Mouse (Mus musculus) gonadal fat pad, adult 2 months (tissue): ENCODE results near the gene Chst5. TPM values are rescaled to one million over a fixed set of nuclear protein-coding genes. Genes with fewer than 3 reads are reported as not detected.
A peak's percentile ranks its signal among the peaks of the same experiment; 100 is the strongest.
"Not testable (repeated sequence)": the region's sequence is repeated elsewhere in the genome, so short reads cannot be mapped to it uniquely, and the experiment has no call there.

ENCODE experiments used
- DNase-seq: peaks from one replicate; pipeline ENCODE4 v3.0.0-alpha.2; 2012; ENCODE audit warnings: low read depth
- polyA plus RNA-seq: library from polyadenylated mRNA; depleted of rRNA; stranded (reverse); fragments of >200 nt; gene quantifications from 2 replicates; pipeline ENCODE4 v1.2.3, GENCODE M21; 2012; rRNA removed

Gene Chst5
- polyA plus RNA-seq, 1 experiment, result not detected

DNA sequence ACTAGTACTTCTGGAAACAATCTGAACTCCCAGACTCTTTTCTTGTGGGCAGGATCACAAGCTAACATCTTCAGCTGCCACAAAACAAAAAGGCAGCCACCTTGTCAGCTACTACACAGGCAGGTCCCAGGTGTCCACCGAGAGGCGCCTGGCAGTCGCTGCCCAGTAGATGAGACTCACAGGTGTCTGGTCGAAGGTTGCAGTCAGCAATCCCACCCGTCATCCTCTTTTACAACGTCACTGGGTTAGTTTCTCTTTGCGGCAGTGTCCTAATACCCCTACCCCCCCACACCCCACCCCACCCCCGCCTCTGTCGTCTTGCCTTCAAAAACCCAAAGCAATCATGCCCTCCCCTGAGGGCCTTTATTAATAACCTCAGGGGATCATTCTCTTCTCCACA, 34.5 kb downstream of the Chst5 start:
- DNase-seq, result no peak

GRCm38 (mm10) chr8:111871278-111871677, 39.0 kb downstream of the Chst5 start:
- DNase-seq, result no peak

DNA sequence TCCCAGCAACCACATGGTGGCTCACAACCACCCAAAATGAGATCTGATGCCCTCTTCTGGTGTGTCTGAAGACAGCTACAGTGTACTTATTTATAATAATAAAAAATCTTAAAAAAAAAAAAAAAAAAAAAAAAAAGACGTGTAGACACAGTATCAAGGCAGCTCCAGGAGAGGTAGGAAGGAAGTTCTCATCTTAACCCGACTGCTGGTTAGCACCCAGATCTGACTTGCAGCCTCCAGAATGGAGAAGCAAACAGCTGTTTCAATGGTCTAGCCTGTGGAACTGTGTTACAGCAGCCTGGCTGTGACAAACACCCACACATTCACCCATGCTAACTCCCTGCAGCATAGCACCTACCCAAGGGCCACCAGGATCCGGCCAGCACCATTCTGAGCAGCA, 39.9 kb downstream of the Chst5 start:
- DNase-seq, result no peak

DNA sequence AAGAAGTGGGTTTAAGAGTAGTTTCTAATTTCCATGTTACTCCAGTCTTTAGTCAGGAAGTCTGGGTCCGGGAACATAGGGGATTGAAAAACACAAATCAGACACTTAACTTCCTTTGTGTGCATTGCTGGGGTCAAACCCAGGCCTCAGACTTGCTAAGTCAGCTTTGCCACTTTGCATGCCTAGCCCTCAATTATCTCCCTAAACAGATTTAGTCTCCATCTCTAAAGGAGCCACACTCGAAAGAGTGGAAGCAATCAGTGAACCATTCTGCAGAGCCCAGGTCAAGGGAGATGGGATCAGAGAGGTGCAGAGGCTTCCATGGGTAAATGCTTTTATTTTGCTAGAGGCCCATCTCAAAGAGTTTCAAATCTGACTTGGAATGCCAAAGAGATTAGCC, 41.6 kb downstream of the Chst5 start:
- DNase-seq, result no peak

- DNase-seq, result no peak
These were observed 44.4 kb downstream of the Chst5 start for GRCm38 (mm10) chr8:111865857-111866256.

- no peak for DNase-seq
These were observed 45.0 kb downstream of the Chst5 start for GRCm38 (mm10) chr8:111865130-111865852.

DNA sequence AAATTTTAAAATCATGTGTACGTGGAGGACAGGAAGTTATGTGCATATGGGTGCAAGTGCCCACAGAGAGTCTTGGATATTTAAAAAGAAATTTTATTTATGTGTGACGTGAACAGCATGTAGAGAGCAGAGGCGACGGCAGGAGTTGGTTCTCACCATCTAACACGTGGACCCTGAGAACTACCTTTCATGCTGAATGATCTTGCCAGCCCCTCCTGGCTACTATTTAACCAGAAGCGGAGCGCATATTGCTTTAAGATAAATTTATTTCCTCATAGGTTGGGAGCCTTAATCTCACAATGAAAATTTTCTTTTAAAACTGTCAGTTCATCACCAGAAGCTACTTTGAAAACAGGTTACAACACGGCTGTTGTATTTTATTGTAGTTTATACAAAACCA, 45.6 kb downstream of the Chst5 start:
- DNase-seq, result no peak

GRCm38 (mm10) chr8:111863280-111863679, 47.0 kb downstream of the Chst5 start:
- DNase-seq, result no peak

- no peak for DNase-seq
These were observed 54.3 kb downstream of the Chst5 start for GRCm38 (mm10) chr8:111855977-111856376.

DNA sequence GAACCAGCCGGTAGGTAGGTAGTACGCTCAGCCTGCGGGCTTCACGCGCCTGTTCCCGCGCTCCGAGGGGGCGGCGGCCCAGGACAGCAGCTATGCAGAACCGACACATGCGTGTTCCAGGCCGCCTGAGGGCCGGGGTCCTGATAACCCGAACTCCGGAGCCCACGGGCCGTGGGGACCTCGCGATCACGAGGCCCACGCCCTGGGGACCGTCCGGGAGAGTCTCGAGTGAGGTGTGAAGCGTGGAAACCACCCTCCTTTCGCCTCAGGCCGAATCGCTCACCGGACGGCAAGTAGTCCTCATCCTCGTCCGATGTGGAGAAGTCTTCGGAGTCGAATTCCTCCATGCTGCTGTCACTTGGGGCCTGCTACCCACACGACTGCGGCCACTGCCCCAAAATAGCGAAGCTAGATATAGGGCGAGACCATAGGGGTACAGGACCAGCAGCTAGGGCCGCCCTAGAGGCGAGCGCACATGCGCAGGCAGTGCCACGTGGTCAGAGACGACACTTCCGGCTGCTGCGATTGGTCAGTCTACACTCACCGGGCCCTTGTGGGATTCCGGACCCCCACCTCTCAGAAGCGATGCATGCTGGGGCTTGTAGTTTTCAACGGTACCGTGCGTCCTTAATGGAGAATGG, 56.3 kb downstream of the Chst5 start, which contains the start of gene Cfdp1:
Gene Cfdp1, minus strand, starts transcription at position 431 of the 641 bp plus-strand sequence.
- DNase-seq, result peak; percentile 62

DNA sequence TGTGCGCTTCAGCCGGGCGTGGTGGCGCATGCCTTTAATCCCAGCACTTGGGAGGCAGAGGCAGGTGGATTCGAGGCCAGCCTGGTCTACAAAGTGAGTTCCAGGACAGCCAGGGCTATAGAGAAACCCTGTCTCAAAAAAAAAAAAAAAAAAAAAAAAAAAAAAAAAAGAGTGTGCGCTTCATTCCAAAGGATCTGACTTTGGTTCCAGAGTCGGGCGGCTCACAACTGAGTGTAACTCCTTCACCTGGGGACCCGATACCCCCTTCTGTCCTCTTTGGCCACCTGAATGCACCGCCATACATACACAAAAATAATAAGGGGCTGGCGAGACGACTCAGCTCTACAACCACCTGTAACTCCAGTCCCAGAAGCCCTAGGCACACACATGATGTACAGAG, 57.0 kb downstream of the Chst5 start:
- DNase-seq, result not testable (repeated sequence)

GRCm38 (mm10) chr8:111846746-111847145, 63.5 kb downstream of the Chst5 start:
- no peak for DNase-seq

Other genes with a start within 250 kb of the Chst5 start
- 4.4 and 35.9 TPM in 2 replicates for gene Ctrb1, start 219.4 kb downstream of the Chst5 start, polyA plus RNA-seq
- gene Bcar1, start 166.6 kb downstream of the Chst5 start, polyA plus RNA-seq, result 54.5 and 58.1 TPM in 2 replicates
- gene Cfdp1, start 56.2 kb downstream of the Chst5 start, polyA plus RNA-seq, result 6.5 and 9.7 TPM in 2 replicates
- gene Tmem170, start 33.7 kb downstream of the Chst5 start, polyA plus RNA-seq, result 5.2 and 5.8 TPM in 2 replicates
- 10.0 and 13.9 TPM in 2 replicates for gene Tmem231, start 23.4 kb upstream of the Chst5 start, polyA plus RNA-seq
- 60.3 and 71.0 TPM in 2 replicates for gene Gabarapl2, start 30.3 kb upstream of the Chst5 start, polyA plus RNA-seq
- 3.8 and 4.8 TPM in 2 replicates for gene Adat1, start 81.9 kb upstream of the Chst5 start, polyA plus RNA-seq
- gene Kars, start 100.9 kb upstream of the Chst5 start, polyA plus RNA-seq, result 49.3 and 55.8 TPM in 2 replicates
- 9.0 and 12.0 TPM in 2 replicates for gene Terf2ip, start 101.0 kb upstream of the Chst5 start, polyA plus RNA-seq
- gene Gm6793, start 104.6 kb upstream of the Chst5 start, polyA plus RNA-seq, result 0.08 TPM in 1 of 2 replicates, not detected in the other